Mouse (Mus musculus) spleen, adult 2 months (tissue): ENCODE measurements around the gene Gm28035.

ENCODE experiments used
- CTCF ChIP-seq: fragments of 200-500 bp; IDR thresholded peaks from 2 replicates; pipeline ENCODE4 v1.5.1; 2011; ENCODE audit warnings: mild to moderate bottlenecking, inconsistent platforms; ENCODE audit not compliant: insufficient read depth, insufficient read length, insufficient replicate concordance; ENCODE audit errors: extremely low read depth
- POLR2A ChIP-seq: fragments of 200-500 bp; IDR thresholded peaks from 2 replicates; pipeline ENCODE4 v1.6.1; 2011; ENCODE audit warnings: low read depth, low read length, inconsistent platforms

DNA sequence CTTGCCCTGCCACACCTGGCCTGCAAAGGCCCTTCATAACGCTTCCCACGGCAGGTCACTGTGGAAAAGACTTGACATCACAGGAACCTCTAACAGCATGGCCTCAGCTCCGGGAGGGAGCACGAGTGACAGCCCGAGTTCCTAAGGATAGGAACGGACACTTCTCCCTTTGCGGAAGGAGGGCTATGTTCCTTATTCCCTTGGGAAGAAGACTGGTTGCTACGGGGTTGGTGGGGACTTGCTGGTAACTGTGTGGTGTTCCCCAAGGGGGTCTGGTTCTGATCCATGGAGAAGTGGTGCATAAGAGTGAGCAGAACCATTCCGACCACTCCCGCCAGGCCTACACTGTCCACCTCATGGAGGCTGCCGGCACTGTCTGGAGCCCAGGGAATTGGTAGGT, 40.4 kb downstream of the Gm28035 start, which contains the start of gene Gm28038:
- TF ChIP-seq POLR2A (no peak), CTCF (no peak)
